Mouse (Mus musculus) midbrain, embryonic 14.5 days (tissue): Measurements from ENCODE around the gene Spin2d. TPM values are rescaled to one million over a fixed set of nuclear protein-coding genes. Genes with fewer than 3 reads are reported as not detected.
"Not testable (repeated sequence)": the region's sequence is repeated elsewhere in the genome, so short reads cannot be mapped to it uniquely, and the experiment has no call there.

Source experiments
- ATAC-seq: fragments of 200-750 bp; cut with Nextera tagmentation; 2 replicates; pipeline ENCODE4 v1.8.0; 2017; ENCODE audit warnings: moderate number of reproducible peaks, moderate library complexity; ENCODE audit not compliant: low FRiP score, low TSS enrichment
- DNase-seq: peaks from one replicate; pipeline ENCODE4 v3.0.0-alpha.2; 2015
- H3K27ac ChIP-seq: fragments of 300-500 bp; sonication (generic); replicated peaks from 2 replicates; pipeline ENCODE4 v1.5.1; 2014; ENCODE audit warnings: mild to moderate bottlenecking, low read depth, low read length, moderate library complexity
- H3K27me3 ChIP-seq: fragments of 300-500 bp; sonication (generic); 2 replicates; pipeline ENCODE4 v1.6.1; 2014; ENCODE audit warnings: low read length, control low read depth, mixed read lengths; ENCODE audit not compliant: control insufficient read depth, insufficient read depth
- H3K36me3 ChIP-seq: fragments of 300-500 bp; sonication (generic); 2 replicates; pipeline ENCODE4 v1.6.1; 2014; ENCODE audit warnings: low read length, control low read depth; ENCODE audit not compliant: control insufficient read depth, insufficient read depth
- H3K4me1 ChIP-seq: fragments of 300-500 bp; sonication (generic); 2 replicates; pipeline ENCODE4 v1.6.1; 2014; ENCODE audit warnings: mild to moderate bottlenecking, antibody characterized with exemption, low read length, control low read depth; ENCODE audit not compliant: control insufficient read depth, insufficient read depth
- H3K4me2 ChIP-seq: fragments of 300-500 bp; sonication (generic); 2 replicates; pipeline ENCODE4 v1.6.1; 2014; ENCODE audit warnings: mild to moderate bottlenecking, low read length, moderate library complexity
- H3K4me3 ChIP-seq: fragments of 300-500 bp; sonication (generic); replicated peaks from 2 replicates; pipeline ENCODE4 v1.5.1; 2014; ENCODE audit warnings: low read depth, low read length
- H3K9ac ChIP-seq: fragments of 300-500 bp; sonication (generic); replicated peaks from 2 replicates; pipeline ENCODE4 v1.6.1; 2014; ENCODE audit warnings: mild to moderate bottlenecking, low read length, moderate library complexity
- H3K9me3 ChIP-seq: fragments of 300-500 bp; sonication (generic); 2 replicates; pipeline ENCODE4 v1.6.1; 2016; ENCODE audit warnings: low read length, control low read depth, mixed read lengths; ENCODE audit not compliant: control insufficient read depth
- WGBS: fragments of 180-500 bp; shearing (Covaris S2); extraction: QIAGEN DNeasy Blood & Tissue Kit; methylation state at CpG from one replicate; pipeline ENCODE4 v1.1.7; 2014; 5-methylcytosine and 5-hydroxymethylcytosine counted together
- polyA plus RNA-seq: library from polyadenylated mRNA; unstranded; fragments of >200 nt; fragmentation: Nextera tagmentation; extraction: Ambion mirVana; gene quantifications from 2 replicates; pipeline ENCODE4 v1.2.1, GENCODE M21; 2014

Spin2d gene
- not detected in 2 replicates for polyA plus RNA-seq

GRCm38 (mm10) chrX:73176889-73177288 is at the start of gene Spin2d:
Gene Spin2d, minus strand, starts transcription at chrX:73176989.
- WGBS, result 87% methylated on average over 6 of the region's 15 CpGs
- H3K4me2 ChIP-seq, H3K9me3 ChIP-seq: not testable (repeated sequence)

GRCm38 (mm10) chrX:73225365-73225764 is 48.6 kb upstream of the Spin2d start:
- H3K4me2 ChIP-seq, result no peak overlapping the region
- no peak overlapping the region for H3K27ac ChIP-seq
- no peaks in the 10 kb centered on the region for H3K9me3 ChIP-seq
- WGBS, result 56% methylated on average over 1 of the region's 1 CpGs
- H3K27me3 ChIP-seq, result no peaks in the 10 kb centered on the region
- no peaks in the 10 kb centered on the region for H3K36me3 ChIP-seq
- no peak overlapping the region for H3K4me3 ChIP-seq
- H3K9ac ChIP-seq, result no peak overlapping the region
- ATAC-seq, result no peak
- H3K4me1 ChIP-seq, result no peaks in the 10 kb centered on the region
- no peak for DNase-seq

More at GRCm38 (mm10) chrX:73176889-73177288, at the start of gene Spin2d:
- not testable (repeated sequence) for H3K36me3 ChIP-seq, H3K4me1 ChIP-seq, DNase-seq, ATAC-seq, H3K27me3 ChIP-seq, H3K4me3 ChIP-seq, H3K9ac ChIP-seq, H3K27ac ChIP-seq

- not testable (repeated sequence) for H3K9me3 ChIP-seq, H3K4me1 ChIP-seq, H3K4me2 ChIP-seq, DNase-seq, H3K27ac ChIP-seq, ATAC-seq, H3K27me3 ChIP-seq, H3K4me3 ChIP-seq, H3K9ac ChIP-seq, H3K36me3 ChIP-seq
- WGBS, result 80% methylated on average over 13 of the region's 19 CpGs
Observed at GRCm38 (mm10) chrX:73213819-73214564, 37.2 kb upstream of the Spin2d start, which contains the start of gene Xlr4b. Gene Xlr4b, plus strand, starts transcription at chrX:73214333.

- not testable (repeated sequence) for H3K4me1 ChIP-seq, H3K36me3 ChIP-seq, H3K27me3 ChIP-seq, H3K4me2 ChIP-seq, H3K9me3 ChIP-seq, ATAC-seq, H3K9ac ChIP-seq, H3K27ac ChIP-seq, H3K4me3 ChIP-seq
- WGBS, result 80% methylated on average over 12 of the region's 12 CpGs
- peak; percentile 0 for DNase-seq
Observed at GRCm38 (mm10) chrX:73191934-73192333, 15.1 kb upstream of the Spin2d start, which contains the start of gene Xlr3b. Gene Xlr3b, plus strand, starts transcription at chrX:73192207.

- H3K9ac ChIP-seq, H3K4me2 ChIP-seq, H3K27ac ChIP-seq, ATAC-seq, H3K36me3 ChIP-seq, H3K9me3 ChIP-seq, H3K27me3 ChIP-seq, H3K4me3 ChIP-seq, H3K4me1 ChIP-seq, DNase-seq: not testable (repeated sequence)
- WGBS, result no CpG with 5 or more reads among the region's 7 CpGs
Observed at GRCm38 (mm10) chrX:73149350-73149749, 27.4 kb downstream of the Spin2d start, which contains the start of gene DXBay18. Gene DXBay18, minus strand, starts transcription at chrX:73149450.

- not testable (repeated sequence) for H3K4me2 ChIP-seq, H3K4me1 ChIP-seq, H3K27me3 ChIP-seq, ATAC-seq, H3K9me3 ChIP-seq, DNase-seq, H3K4me3 ChIP-seq, H3K27ac ChIP-seq, H3K36me3 ChIP-seq, H3K9ac ChIP-seq
- WGBS, result no CpG with 5 or more reads among the region's 20 CpGs
Observed at GRCm38 (mm10) chrX:73148496-73148895, 28.3 kb downstream of the Spin2d start, which contains the start of gene Xlr5b. Gene Xlr5b, plus strand, starts transcription at chrX:73148796.

- not testable (repeated sequence) for DNase-seq, H3K36me3 ChIP-seq, H3K9ac ChIP-seq, H3K27ac ChIP-seq, H3K27me3 ChIP-seq, H3K4me2 ChIP-seq, H3K4me3 ChIP-seq, H3K4me1 ChIP-seq, H3K9me3 ChIP-seq
- ATAC-seq, result peak; percentile 58
- no CpG with 5 or more reads among the region's 7 CpGs for WGBS
Observed at GRCm38 (mm10) chrX:73143218-73143618, 33.6 kb downstream of the Spin2d start.
